Mouse (Mus musculus): Measurements from ENCODE around the gene Nav3.

DNA sequence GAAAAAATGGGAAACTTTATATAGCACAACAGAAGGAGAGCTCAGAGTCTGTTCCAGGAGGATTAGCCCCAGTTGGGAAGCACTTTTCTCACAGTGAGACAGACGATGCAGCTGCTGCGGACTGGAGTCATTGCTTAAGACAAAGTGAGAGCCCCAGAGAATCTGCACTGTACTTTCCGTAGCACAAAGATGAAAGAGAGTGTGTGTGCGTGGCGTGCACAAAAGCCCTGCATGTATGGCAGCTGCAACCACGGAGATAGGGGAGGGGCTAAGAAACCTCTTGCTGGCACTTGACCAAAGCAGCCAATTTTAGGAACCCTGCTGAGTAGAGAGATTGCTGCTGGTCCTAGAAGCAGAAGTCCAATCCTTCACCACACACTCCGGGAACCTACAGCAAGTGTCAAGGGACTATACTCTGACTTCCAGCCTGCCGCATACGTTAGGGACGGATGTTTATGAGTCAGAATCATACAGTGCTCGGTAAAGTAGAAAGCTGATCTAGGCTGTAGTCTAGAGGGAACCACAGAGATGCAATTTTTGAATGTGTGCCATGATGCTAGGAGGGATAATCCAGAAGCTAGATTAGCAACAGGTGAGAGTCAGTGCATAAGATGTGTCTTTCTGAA is 21.8 kb upstream of the Nav3 start:
- no peak for TF ChIP-seq CTCF (IDR thresholded peaks at IDR 0.05 in 2 of 3, conservative IDR thresholded peaks at IDR 0.05 in 1 of 3; ENCODE audit: control insufficient read depth in 1 of 3, insufficient read depth in 1 of 3, low read depth in 2 of 3, low read length in 3 of 3, poor library complexity in 1 of 3, severe bottlenecking in 1 of 3)
- no peak for TF ChIP-seq POLR2A (IDR thresholded peaks at IDR 0.05; ENCODE audit: control insufficient read depth in 1 of 2, insufficient read depth in 1 of 2, low read depth in 1 of 2, low read length in 2 of 2, poor library complexity in 1 of 2)

All from MEL (cell line).